Mouse (Mus musculus): ENCODE data around the gene Lsm10.

- TF ChIP-seq EP300 (IDR thresholded peaks at IDR 0.05; ENCODE audit: low read depth) (no peak), CTCF (IDR thresholded peaks at IDR 0.05; ENCODE audit: low read depth) (no peak)
Observed at GRCm38 (mm10) chr4:126084382-126084781, 12.0 kb upstream of the Lsm10 start.
